Mouse (Mus musculus) ES-E14 (cell line): ENCODE results near the gene Ptk7. TPM values are rescaled to one million over a fixed set of nuclear protein-coding genes. Genes with fewer than 3 reads are reported as not detected.
A peak's percentile ranks its signal among the peaks of the same experiment; 100 is the strongest.

Experiments
- DNase-seq: peaks from one replicate; pipeline ENCODE4 v3.0.0-alpha.2; 2013; ENCODE audit warnings: low read depth, low spot score
- H3K27ac ChIP-seq: 2 replicates; pipeline ENCODE4 v1.5.1; 2012; ENCODE audit warnings: low read depth, mild to moderate bottlenecking, low read length, moderate library complexity, mixed read lengths; ENCODE audit not compliant: poor library complexity, insufficient read depth, severe bottlenecking
- H3K36me3 ChIP-seq: 2 replicates; pipeline ENCODE4 v1.6.1; 2012; ENCODE audit warnings: mild to moderate bottlenecking, low read length, moderate library complexity, mixed read lengths; ENCODE audit not compliant: control insufficient read depth, poor library complexity, insufficient read depth, severe bottlenecking
- H3K4me1 ChIP-seq, 2 experiments: fragments of 150-350 bp in 1 of 2; sonication (generic) in 1 of 2; 2 replicates each; pipeline ENCODE4 v1.6.1; 2012; ENCODE audit warnings: low read length in 2 of 2, mild to moderate bottlenecking in 1 of 2, mixed read lengths in 1 of 2; ENCODE audit not compliant: control insufficient read depth in 2 of 2, insufficient read depth in 2 of 2, poor library complexity in 1 of 2
- H3K4me3 ChIP-seq, 2 experiments: fragments of 150-350 bp in 1 of 2; sonication (generic) in 1 of 2; 2 replicates each; pipeline ENCODE4 v1.5.1; 2012; ENCODE audit warnings: low read length in 2 of 2, low read depth in 1 of 2, mild to moderate bottlenecking in 1 of 2, mixed read lengths in 1 of 2; ENCODE audit not compliant: insufficient read depth in 1 of 2, poor library complexity in 1 of 2, severe bottlenecking in 1 of 2
- H3K9ac ChIP-seq: 2 replicates; pipeline ENCODE4 v1.6.1; 2012; ENCODE audit warnings: low read depth, mild to moderate bottlenecking, low read length, mixed read lengths; ENCODE audit not compliant: poor library complexity, insufficient read depth, severe bottlenecking
- H3K9me3 ChIP-seq: fragments of 150-350 bp; sonication (generic); 2 replicates; pipeline ENCODE4 v1.6.1; 2012; ENCODE audit warnings: low read depth, mild to moderate bottlenecking, low read length; ENCODE audit not compliant: control insufficient read depth, insufficient read depth
- CHD2 ChIP-seq: IDR thresholded peaks from 2 replicates; pipeline ENCODE4 v1.6.1; 2014; ENCODE audit warnings: mild to moderate bottlenecking, low read depth, low read length, inconsistent platforms
- HCFC1 ChIP-seq: IDR thresholded peaks from 2 replicates; pipeline ENCODE4 v1.6.1; 2012; ENCODE audit warnings: low read length, inconsistent platforms, borderline replicate concordance; ENCODE audit not compliant: insufficient read depth
- MAFK ChIP-seq: IDR thresholded peaks from 2 replicates; pipeline ENCODE4 v1.6.1; 2014; ENCODE audit warnings: mild to moderate bottlenecking, low read depth, low read length, inconsistent platforms; ENCODE audit not compliant: insufficient read depth
- ZC3H11A ChIP-seq: IDR thresholded peaks from 2 replicates; pipeline ENCODE4 v1.6.1; 2012; ENCODE audit warnings: low read depth, mild to moderate bottlenecking, inconsistent platforms, low read length, borderline replicate concordance
- ZNF384 ChIP-seq: IDR thresholded peaks from 2 replicates; pipeline ENCODE4 v1.6.1; 2012; ENCODE audit warnings: low read depth, low read length, inconsistent platforms
- in situ Hi-C, 2 experiments: fragments of 600-800 bp; cut with MboI; formaldehyde crosslinking; loops; one replicate each; pipeline ENCODE4 v1.15.1; 2025; ENCODE audit warnings: low sequenced_read_pairs in 2 of 2, inconsistent platforms in 1 of 2; ENCODE audit not compliant: unreplicated experiment in 2 of 2
- total RNA-seq: library from RNA; depleted of rRNA; stranded (reverse); fragments of 300-350 nt; gene quantifications from 2 replicates; pipeline ENCODE4 v1.2.3, GENCODE M21; 2012; rRNA removed

Gene Ptk7
- total RNA-seq, 1 experiment, result 200 TPM

GRCm38 (mm10) chr17:46520385-46520979 is 108.8 kb downstream of the Ptk7 start:
- Histone ChIP-seq H3K9me3 (no peaks in the 10 kb centered on the region), H3K4me1 (peaks cover 0 to 5% of the 10 kb centered on the region in 2 experiments; a peak in 1 of 4 replicates), H3K4me3 (peak overlapping the region; percentile 60 to 61), H3K36me3 (no peaks in the 10 kb centered on the region), H3K9ac (peak overlapping the region; percentile 53), H3K27ac (no peak overlapping the region)
- TF ChIP-seq ZNF384, result no peak
- TF ChIP-seq ZC3H11A, result no peak
- no peak for DNase-seq
- in situ Hi-C loops, result no loop called here

GRCm38 (mm10) chr17:46519971-46520370 is 109.3 kb downstream of the Ptk7 start:
- no peaks in the 10 kb centered on the region for H3K36me3 ChIP-seq
- TF ChIP-seq ZNF384 (no peak), MAFK (no peak), ZC3H11A (no peak), CHD2 (no peak), HCFC1 (no peak)
- DNase-seq, result no peak
- no peak overlapping the region for H3K27ac ChIP-seq
- peak overlapping the region; percentile 60 to 61; a peak in 3 of 4 replicates for H3K4me3 ChIP-seq
- peaks cover 0 to 5% of the 10 kb centered on the region in 2 experiments; a peak in 1 of 4 replicates for H3K4me1 ChIP-seq
- in situ Hi-C loops, result no loop called here
- H3K9ac ChIP-seq, result 0 out of 2 replicates have a peak overlapping the region, but pooled peaks have one; percentile 53
- no peaks in the 10 kb centered on the region for H3K9me3 ChIP-seq

Other genes with a start within 250 kb of the Ptk7 start
- 14.0 and 19.1 TPM in 2 replicates for gene Zfp318, start 245.8 kb downstream of the Ptk7 start, total RNA-seq
- gene Crip3, start 200.6 kb downstream of the Ptk7 start, total RNA-seq, result 0.49 and 0.79 TPM in 2 replicates
- gene Slc22a7, start 191.0 kb downstream of the Ptk7 start, total RNA-seq, result 3.6 and 6.1 TPM in 2 replicates
- 0.98 and 1.2 TPM in 2 replicates for gene Ttbk1, start 141.8 kb downstream of the Ptk7 start, total RNA-seq
- gene Dnph1, start 132.8 kb downstream of the Ptk7 start, total RNA-seq, result 44.1 and 48.2 TPM in 2 replicates
- gene Cul9, start 83.1 kb downstream of the Ptk7 start, total RNA-seq, result 1.8 and 4.5 TPM in 2 replicates
- gene Srf, start 73.3 kb downstream of the Ptk7 start, total RNA-seq, result 65.2 and 75.6 TPM in 2 replicates
- gene Klc4, start 16.5 kb upstream of the Ptk7 start, total RNA-seq, result 17.8 and 20.7 TPM in 2 replicates
- gene Mrpl2, start 16.7 kb upstream of the Ptk7 start, total RNA-seq, result 205 and 261 TPM in 2 replicates
- 88.5 and 96.1 TPM in 2 replicates for gene Cul7, start 20.8 kb upstream of the Ptk7 start, total RNA-seq
- 44.5 and 57.0 TPM in 2 replicates for gene Rrp36, start 44.8 kb upstream of the Ptk7 start, total RNA-seq
- gene Mea1, start 49.3 kb upstream of the Ptk7 start, total RNA-seq, result 72.9 and 77.5 TPM in 2 replicates
- 65.1 and 73.0 TPM in 2 replicates for gene Klhdc3, start 51.4 kb upstream of the Ptk7 start, total RNA-seq
- 70.6 and 73.0 TPM in 2 replicates for gene Ppp2r5d, start 75.6 kb upstream of the Ptk7 start, total RNA-seq
- gene Pex6, start 82.0 kb upstream of the Ptk7 start, total RNA-seq, result 17.8 and 22.2 TPM in 2 replicates
- gene Gnmt, start 99.7 kb upstream of the Ptk7 start, total RNA-seq, result 1.2 and 4.3 TPM in 2 replicates
- 69.7 and 122 TPM in 2 replicates for gene Cnpy3, start 122.7 kb upstream of the Ptk7 start, total RNA-seq
- 1.8 and 2.2 TPM in 2 replicates for gene Ptcra, start 134.2 kb upstream of the Ptk7 start, total RNA-seq
- 19.5 and 21.4 TPM in 2 replicates for gene 2310039H08Rik, start 143.1 kb upstream of the Ptk7 start, total RNA-seq
- 132 and 179 TPM in 2 replicates for gene Rpl7l1, start 153.2 kb upstream of the Ptk7 start, total RNA-seq
- gene Bicral, start 229.0 kb upstream of the Ptk7 start, total RNA-seq, result 20.2 and 27.1 TPM in 2 replicates